Mouse (Mus musculus): Measurements from ENCODE around the gene Ccdc138. TPM values are rescaled to one million over a fixed set of nuclear protein-coding genes. Genes with fewer than 3 reads are reported as not detected.

Gene Ccdc138
- total RNA-seq (2023) = 2.8 and 3.3 TPM in 2 replicates

DNA sequence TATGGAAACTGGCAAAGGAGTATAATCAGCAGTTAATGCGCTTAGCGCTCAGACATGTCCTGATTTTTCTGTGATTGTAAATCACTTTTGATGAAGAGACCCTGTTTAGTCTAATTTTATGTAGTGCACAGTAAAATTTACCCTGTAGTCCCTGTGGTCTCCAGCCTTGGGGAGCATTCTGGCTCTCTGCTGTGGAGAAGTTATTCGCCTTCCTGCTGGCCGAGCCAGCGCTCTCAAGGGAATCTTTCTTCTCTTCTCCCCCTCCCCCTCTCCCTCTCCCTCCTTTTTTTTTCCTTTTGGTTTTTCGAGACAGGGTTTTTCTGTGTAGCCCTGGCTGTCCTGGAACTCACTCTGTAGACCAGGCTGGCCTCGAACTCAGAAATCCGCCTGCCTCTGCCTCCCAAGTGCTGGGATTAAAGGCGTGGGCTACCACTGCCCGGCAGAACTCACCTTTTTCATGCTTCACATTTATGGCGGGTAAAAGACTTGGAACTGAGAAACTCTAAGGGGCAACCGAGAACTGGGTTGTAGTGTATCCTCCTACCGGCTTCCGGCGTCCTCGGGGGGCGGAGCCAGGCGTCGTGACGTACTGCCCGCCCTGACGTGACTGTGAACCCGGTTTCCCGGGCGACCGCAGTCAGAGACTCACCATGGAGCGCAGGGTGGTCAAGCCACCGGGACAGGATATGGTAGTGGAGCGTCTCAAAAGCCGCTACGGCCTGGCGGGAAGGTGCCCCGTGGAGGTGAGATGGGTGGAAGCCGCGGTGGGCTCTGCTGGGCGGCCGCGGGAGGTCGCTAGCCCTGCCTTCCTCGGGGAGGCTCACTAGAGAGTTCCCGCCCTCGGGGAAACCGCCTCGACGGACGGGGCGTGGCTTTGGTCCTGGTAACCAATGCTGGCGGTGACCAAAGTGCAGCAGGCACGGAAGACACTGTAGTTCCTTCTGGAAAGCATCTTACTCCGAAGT lies at the start of gene Ccdc138:
TSS of gene Ccdc138 (plus strand) at position 629 of the 965 bp plus-strand sequence.

Other genes starting within 250 kb of the Ccdc138 start
- 24.8 and 28.5 TPM in 2 replicates for gene Gcc2, start 242.5 kb upstream of the Ccdc138 start, total RNA-seq (2023)
- 188 and 225 TPM in 2 replicates for gene Lims1, start 174.5 kb upstream of the Ccdc138 start, total RNA-seq (2023)
- gene Ranbp2, start 51.0 kb upstream of the Ccdc138 start, total RNA-seq (2023) = 115 and 171 TPM in 2 replicates
- not detected in 2 replicates for gene Edar, start 177.7 kb downstream of the Ccdc138 start, total RNA-seq (2023)
- not detected in 2 replicates for gene Gm17542, start 220.3 kb downstream of the Ccdc138 start, total RNA-seq (2023)

All from neutrophil, adult 65 days (primary cell).